Mouse (Mus musculus) T-cell, adult 2 months (primary cell): Measurements from ENCODE around the gene Gad1.

Experiments
- DNase-seq: peaks from one replicate; pipeline ENCODE4 v3.0.0; 2022; ENCODE audit warnings: low spot score

Gad1 gene

DNA sequence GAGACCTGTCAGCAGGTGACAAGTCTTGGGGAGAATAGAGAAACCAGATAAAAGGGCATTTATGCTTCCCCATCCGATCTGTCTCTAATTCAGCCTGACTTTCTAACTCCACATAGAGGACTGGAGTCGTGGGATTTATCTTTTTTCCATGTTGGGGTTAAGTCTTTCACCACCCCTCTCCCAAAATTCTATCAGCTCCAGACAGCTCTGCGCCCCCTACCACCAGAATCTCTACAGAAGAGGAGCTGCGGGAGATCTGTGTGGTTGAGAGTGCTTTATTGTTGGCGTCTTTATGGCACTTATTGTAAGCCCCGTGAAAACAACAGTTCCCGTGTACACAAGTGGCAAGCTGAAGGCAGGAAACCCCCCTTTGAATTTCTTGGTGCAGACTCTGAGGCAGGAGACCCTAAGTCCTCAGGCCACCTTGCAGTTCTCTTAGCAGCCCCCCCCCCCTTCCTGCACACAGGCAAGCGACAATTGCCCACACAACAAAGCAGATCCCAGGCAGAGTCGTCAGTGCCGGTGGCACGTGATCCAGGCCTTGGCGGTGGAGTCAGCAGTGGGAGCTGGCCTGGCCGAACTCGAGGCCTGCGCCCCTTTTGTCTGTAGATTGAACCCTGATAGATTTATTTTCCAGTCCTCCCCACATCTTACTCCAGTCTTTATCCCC is 11.9 kb downstream of the Gad1 start:
- DNase-seq = no peak

GRCm38 (mm10) chr2:70565651-70566602 is 13.1 kb downstream of the Gad1 start:
- no peak for DNase-seq

DNA sequence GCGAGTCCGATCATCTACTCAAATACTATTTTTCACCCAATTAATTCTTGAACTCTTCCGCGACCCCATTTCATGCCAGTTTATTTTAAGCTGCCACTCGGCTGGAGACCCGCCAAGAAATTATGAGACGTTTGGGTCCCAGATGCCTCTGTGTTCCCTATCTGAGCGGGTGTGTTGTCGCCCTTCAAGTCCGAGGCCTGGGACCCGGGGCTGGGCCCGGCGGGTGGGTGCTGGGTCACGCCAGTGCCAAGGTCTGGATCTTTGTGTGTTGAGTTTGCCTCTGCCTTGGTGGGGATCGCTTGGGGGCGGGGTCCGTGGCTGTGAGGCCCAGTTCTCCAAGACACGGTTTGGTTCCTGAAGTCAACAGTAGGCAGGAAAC is 13.7 kb downstream of the Gad1 start:
- DNase-seq = no peak

- DNase-seq = no peak
Observed at GRCm38 (mm10) chr2:70567071-70567681, 14.3 kb downstream of the Gad1 start.

DNA sequence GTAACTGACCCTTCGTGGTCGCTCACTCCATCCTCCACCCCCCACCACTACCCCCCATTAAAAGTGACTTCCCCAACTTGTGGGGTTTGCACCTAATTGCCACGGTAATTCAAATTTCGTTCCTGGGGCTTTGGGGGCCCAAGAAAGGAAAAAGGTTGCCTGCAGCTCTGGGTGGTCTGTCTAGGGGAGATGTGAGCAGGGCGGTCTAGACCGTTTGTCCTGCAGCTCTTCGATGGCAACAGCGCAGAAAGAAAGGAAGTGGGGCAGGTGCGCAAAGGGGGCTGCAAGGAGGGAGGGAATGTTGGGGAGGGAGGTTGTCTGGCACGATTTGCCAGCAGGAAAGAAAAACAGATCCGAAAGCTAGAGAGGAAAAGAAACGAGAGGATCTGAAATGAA is 14.8 kb downstream of the Gad1 start:
- no peak for DNase-seq

GRCm38 (mm10) chr2:70568198-70568941 is 15.5 kb downstream of the Gad1 start:
- no peak for DNase-seq

DNA sequence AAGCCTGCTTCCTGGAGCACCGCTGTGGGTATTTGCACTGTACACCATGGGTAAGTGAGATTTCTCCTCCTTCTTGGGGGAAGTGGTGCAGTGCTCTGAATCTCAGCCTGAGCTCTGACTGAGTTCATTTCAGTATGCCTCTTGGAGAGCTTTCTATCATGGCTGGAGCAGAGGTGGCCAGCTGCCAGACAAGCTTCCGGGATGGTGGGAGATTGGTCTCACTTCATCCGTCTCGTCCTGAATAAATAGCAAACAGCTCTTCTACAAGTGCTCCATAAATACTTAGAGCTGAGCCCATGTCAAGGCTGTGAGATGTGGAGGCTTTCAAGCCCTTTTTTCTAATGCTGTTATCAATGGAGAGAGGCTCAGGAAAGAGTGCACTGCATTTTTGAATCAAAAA is 18.8 kb downstream of the Gad1 start:
- no peak for DNase-seq

- no peak for DNase-seq
Observed at GRCm38 (mm10) chr2:70572251-70572650, 19.4 kb downstream of the Gad1 start.

DNA sequence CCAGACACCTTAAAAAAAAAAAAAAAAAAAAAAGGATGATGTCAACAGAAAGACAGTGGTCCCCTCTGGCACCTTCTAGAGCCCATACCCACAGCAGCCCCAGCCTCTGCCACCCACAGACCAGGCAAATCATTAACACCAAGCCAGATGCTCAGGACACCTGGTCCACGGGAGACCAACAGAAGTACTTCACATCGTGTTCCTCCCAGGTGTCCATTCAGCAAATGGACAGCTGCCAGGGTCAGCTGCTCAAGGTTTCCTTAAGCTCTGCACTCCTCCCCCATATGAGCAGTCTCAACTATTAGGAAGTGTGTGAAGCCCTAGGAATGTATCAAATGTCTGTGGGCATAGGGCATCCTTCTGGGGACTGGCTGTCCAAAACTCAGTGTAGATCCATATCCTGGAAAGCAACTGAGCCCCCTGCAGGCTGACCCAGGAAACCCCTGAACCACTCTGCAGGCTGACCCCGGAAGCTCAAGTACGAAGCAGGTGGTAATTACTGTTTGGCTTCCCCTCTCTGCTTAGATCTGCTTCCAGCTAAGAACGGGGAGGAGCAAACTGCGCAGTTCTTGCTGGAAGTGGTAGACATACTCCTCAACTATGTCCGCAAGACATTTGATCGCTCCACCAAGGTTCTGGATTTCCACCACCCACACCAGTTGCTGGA is 20.8 kb downstream of the Gad1 start:
- DNase-seq = no peak

DNA sequence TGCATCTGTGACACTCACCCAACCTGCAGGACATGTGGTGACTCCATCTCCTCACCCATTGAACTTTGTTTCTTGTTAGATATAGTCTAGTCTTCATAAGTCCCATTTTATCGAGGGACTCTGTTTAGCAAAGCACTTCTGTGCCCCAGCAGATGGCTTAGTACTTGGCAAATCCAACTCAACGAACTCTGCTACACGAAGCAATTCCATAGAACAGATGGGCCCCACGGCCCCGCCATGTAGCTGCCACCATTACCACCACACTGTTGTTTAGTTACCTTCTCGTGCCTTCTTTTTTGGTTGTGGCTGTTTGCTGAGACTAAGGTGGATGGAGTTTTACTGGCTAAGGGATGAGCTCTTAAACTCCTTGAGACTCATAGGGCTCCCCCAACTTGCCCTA is 35.3 kb downstream of the Gad1 start:
- no peak for DNase-seq

GRCm38 (mm10) chr2:70592432-70592831 is 39.6 kb downstream of the Gad1 start:
- DNase-seq = no peak

GRCm38 (mm10) chr2:70593670-70594069 is 40.8 kb downstream of the Gad1 start:
- DNase-seq = no peak

- DNase-seq = no peak
Observed at GRCm38 (mm10) chr2:70595896-70596295, 43.0 kb downstream of the Gad1 start.

DNA sequence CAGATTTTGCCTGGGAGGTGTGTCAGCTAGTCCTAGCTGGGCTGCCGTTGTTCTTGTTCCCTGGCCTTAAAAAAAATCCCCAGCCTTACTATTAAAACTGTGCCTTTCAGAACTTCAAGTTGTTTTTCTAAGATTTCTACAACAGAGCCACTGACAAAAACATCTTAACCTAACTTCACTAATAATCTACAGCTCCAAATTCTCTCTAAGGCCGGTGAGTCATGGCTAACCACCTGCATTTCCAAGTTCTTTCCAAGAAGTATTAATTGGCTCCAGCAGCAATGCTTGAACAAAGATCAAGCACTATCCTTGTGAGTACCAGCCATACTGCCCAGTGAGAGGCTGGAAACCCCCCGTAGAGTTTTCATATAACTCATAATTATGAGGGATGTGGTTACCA is 56.9 kb downstream of the Gad1 start:
- DNase-seq = no peak

GRCm38 (mm10) chr2:70614745-70615351 is 62.0 kb downstream of the Gad1 start:
- DNase-seq = peak; percentile 10

DNA sequence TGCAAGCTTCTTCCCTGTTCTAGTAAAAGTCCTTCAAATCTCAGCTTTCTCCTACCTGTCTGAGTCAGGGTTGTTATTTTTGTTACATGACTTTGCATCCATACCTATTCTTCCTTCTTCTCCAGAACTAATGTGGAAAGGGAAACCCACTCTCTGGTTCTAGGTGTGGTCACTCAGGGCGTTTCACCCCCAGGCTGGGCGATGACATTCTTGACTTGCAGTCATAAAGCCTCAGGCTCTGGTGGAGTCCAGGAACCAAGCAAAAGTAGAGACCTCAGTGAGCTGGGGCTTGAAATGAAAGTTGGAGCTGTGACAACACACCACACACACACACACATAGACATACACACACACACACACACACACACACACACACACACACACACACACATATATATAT is 63.2 kb downstream of the Gad1 start:
- DNase-seq = no peak

- DNase-seq = no peak
Observed at GRCm38 (mm10) chr2:70616617-70617016, 63.7 kb downstream of the Gad1 start.

GRCm38 (mm10) chr2:70619232-70619835 is 66.5 kb downstream of the Gad1 start:
- DNase-seq = no peak

DNA sequence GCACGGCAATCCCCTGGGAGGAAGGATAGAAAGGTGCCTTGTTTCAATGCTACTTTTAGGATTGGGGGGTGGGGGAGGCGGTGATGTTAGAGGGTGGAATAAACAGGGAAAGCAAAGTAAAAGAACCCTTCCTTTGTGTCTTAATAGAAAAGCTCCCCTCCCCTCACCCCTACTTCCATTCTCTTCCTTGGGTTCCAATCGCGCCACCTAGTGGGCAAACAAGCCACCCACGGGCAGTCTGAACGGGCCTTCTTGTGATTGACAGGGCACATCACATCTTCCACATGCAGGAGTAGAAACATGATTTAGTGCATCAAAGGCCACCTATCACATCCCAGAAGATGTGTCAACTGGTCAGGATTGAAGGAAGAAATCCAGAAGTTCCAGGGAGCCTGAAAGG is 67.4 kb downstream of the Gad1 start:
- peak; percentile 7 for DNase-seq

- DNase-seq = no peak
Observed at GRCm38 (mm10) chr2:70622244-70622643, 69.4 kb downstream of the Gad1 start.

GRCm38 (mm10) chr2:70625761-70626160 is 72.9 kb downstream of the Gad1 start:
- no peak for DNase-seq
